Mouse (Mus musculus) adrenal gland, postnatal 25 days (tissue): Measurements from ENCODE around the gene Mymk. TPM values are rescaled to one million over a fixed set of nuclear protein-coding genes. Genes with fewer than 3 reads are reported as not detected.
A peak's percentile ranks its signal among the peaks of the same experiment; 100 is the strongest.

Experiments
- DNase-seq: peaks from one replicate; pipeline ENCODE4 v3.0.0; 2021; ENCODE audit warnings: mixed read lengths
- long read RNA-seq: library from polyadenylated mRNA; stranded (forward); transcript quantifications from one replicate; pipeline ENCODE4 v2.0.0, GENCODE M21; 2021
- total RNA-seq: library from RNA; stranded (reverse); gene quantifications from 2 replicates; pipeline ENCODE4 v1.2.3, GENCODE M21; 2021

Mymk gene
- total RNA-seq, result not detected in 2 replicates
- long read RNA-seq, result 0 reads

DNA sequence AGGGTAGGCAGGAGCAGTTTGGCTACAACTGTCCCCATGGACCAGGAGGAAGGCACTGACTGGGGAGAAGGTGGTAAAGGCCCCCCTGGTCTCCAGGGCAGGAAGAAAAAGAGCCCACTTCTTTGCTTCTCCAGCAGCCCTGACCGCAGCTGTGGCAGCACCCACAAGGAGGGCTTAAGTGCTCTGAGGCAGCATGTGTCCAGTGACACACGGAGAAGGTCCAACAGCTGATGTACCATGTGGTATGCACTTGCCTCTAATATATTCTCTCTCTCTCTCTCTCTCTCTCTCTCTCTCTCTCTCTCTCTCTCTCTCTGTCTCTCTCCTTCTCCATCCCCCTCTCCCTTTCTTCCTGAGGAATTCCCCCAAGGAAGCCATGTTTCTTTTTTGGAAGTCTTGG, at the start of gene Mymk:
TSS of gene Mymk (minus strand) at position 202 of the 400 bp plus-strand sequence.
- no peak for DNase-seq

DNA sequence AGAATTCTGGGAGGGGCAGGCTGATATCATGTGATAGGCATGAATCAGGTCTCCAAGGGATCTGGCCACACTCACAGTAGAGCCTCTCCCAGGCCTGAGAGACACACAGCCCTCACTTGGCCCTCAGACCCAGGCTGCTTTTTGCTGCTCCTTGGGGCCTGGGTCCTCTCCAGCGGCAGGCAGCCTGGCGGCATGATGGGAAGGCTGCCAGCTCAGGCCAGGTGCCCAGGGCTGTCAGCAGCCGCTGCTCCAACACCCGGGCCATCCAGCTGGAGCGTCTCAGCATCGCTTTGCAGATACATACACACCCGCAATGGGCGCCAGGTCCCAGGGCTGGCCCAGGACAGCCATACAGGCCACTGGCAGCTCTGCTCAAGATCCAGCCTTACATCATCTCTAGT, 48.3 kb upstream of the Mymk start:
- DNase-seq, result peak; percentile 23

DNA sequence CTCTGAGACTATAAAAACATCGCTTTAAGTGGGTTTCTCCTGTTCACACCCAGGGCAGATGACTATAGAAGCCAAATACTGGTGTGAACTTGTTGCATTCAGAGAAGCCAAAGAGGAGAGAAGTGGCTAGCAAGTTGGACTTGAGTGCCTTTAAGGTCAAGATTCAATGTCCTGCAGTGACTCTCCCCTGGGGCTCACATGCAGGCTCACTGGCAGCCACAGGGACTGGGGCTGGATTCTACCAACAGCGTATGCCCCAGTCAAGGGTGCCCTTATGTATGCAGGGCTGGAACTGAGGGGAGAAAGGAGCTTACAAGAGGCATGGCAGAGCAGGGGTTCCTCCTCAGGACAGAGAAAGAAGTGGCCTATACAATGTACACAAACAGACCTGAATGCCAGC, 47.8 kb upstream of the Mymk start:
- DNase-seq, result no peak

DNA sequence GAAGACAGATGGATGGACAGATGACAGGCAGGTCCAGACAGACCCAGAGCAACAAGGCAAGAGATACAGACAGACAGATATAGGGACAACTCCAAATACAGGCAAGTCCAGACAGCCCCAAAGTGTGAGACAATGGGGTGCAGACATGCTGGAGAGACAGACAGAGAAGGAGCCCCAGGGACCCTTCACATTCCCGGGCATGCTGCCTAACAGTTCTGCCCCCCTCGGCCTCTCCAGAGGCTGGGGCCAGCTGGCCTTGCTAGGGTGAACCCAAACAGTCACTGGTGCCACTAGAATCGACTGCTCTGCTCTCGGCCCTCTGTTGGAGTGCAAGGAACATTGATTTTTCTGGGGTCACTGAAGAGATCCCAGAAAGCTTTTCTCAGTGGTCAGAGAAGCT, 46.5 kb upstream of the Mymk start:
- DNase-seq, result no peak

DNA sequence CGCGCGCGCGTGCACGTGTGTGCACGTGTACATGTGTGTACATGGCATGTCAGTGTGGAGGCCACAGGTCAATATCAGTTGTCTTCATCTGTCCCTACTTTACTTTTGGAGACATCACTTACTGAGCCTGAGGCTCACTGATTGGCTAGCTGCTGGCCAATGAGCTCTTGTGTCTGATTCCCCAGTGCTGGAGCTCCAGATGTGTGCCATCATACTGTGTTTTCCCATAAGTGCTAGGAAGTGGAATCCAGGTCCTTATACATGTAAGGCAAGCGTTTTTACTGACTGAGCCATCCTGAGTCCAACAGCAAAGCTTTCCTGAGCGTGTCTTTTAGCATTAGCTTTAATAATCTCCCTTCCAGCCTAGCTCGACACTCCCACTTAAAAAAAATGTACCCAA, 42.2 kb upstream of the Mymk start:
- DNase-seq, result no peak

DNA sequence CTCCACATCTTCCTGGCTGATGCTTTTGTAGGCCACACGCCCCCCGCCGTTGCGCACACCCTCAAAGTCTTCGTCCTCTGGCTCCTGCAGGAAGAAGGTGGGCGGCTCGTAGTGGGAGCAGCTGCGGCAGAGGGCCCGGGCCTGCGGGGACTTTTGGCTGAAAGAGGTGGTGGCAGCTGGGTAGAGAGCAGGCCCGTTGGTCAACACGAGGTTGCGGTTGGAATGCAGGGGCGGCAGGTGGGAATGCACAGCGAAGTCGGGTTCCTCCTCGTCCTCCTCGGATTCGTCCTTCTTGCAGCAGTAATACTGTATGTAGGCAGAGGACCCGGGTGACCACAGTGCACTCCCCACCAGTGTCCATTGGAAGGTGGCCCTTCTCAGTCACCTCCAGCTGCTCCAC, 40.6 kb upstream of the Mymk start:
- DNase-seq, result no peak

DNA sequence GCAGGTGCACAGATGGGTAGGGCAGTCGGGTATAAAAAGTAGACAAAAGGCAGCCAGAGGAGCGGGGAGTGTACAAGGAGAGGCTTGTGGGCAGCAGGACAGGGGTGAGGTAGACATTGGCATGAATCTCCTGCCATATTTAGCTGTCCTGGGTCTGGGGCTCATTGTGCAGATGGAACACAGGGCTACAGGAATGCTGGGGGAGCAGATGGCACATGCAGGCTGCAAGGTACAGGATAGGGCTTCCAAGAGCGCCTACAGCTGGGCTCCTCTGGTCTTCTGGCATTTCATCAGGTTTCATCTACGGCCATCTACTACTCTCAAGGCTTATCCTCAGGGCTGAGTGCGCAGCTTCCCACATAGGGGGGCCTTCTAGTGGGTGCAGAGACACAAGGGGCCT, 37.1 kb upstream of the Mymk start:
- no peak for DNase-seq

DNA sequence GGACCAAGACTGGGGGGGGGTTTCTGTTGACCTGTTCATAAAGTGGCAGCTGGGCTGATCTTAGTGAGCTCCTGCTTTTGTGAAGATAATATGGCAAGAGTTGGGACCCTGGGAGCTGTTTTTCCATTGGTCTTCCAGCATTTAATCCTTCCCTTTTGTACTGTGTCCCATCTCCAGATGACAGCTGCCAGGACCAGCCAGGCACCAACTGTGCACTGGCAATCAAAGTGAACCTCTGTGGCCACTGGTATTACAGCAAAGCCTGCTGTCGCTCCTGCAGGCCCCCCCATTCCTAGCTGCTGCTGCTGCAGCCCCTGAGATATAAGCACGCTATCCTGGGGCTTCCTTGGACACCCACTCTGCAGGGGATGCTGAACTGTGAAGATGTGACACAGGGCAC, 36.2 kb upstream of the Mymk start:
- no peak for DNase-seq

DNA sequence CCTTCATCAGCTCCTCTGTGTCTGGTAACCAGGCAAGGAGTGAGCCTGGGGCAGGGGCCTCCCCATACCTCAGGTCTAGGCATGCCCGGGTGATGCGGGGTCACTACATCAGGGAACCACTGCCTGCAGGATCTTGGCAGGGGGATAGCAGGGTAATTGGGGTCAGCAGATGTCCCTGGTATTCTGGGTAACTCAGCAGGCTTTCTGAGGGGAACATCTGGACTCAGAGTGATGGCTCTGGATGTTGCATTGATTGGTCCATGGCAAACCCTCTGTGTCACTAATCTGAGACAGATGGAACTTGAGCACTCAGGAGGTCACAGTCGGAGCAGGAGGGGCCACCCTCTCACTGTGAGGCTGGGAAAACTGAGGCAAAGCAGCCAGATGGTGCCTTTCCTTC, 34.8 kb upstream of the Mymk start:
- DNase-seq, result no peak

DNA sequence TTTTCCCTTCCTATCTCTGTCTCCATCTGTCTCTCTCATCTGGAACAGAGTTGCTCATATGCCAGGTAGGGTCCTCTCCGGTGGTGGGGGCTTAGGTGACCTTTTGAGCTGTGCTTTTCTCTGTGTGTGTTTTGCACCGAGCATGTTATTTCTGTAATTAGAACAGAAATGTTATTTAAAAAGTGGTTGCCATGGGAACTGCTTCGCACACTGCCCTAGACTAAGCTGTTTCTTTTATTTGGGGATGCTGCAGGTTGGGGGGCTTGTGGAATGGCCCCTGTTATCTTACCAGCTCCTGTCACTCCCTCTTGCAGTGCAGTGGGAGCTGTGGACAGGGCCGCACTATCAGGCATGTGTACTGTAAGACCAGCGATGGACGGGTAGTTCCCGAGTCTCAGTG, 31.6 kb upstream of the Mymk start:
- DNase-seq, result no peak

DNA sequence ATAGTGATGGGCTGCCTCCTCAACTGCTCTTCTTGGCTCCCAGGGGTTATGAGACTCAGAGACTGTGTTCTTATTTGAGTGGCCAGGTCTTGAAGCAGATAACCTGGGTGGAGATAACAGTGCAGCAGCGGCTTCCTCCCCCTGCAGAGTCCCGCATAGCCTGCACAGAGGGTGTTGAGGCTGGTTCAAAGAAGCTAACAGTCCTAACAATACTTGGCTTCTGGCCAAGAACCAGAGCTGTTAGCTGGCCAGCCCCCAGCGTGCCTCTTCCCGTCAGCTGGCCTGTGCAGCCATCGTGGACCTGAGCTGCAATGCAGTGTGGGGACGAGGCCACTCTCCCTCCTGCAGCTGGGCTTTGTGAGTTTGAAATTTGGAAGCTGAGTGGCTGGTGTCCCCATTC, 25.8 kb upstream of the Mymk start:
- DNase-seq, result no peak

DNA sequence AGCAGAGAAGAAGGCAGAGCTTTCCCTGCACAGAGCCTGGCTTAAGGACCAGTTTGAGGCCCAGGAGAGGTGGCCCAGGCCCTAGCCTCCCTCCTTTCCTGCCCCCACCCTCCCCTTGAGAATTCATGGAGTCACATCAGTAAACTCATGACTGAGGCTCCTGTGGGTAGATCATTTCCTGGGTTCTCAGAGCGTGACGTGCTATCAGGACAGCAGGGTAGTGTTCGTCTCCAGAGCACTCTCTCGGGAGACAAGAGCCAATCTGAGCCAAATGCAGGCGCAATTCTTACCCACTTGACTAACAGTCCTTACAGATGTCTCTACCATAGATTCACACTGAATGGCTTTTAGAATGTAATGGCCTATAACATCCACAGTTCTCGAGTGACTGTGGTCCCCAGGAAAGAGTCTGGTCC, 25.3 kb upstream of the Mymk start:
- no peak for DNase-seq

DNA sequence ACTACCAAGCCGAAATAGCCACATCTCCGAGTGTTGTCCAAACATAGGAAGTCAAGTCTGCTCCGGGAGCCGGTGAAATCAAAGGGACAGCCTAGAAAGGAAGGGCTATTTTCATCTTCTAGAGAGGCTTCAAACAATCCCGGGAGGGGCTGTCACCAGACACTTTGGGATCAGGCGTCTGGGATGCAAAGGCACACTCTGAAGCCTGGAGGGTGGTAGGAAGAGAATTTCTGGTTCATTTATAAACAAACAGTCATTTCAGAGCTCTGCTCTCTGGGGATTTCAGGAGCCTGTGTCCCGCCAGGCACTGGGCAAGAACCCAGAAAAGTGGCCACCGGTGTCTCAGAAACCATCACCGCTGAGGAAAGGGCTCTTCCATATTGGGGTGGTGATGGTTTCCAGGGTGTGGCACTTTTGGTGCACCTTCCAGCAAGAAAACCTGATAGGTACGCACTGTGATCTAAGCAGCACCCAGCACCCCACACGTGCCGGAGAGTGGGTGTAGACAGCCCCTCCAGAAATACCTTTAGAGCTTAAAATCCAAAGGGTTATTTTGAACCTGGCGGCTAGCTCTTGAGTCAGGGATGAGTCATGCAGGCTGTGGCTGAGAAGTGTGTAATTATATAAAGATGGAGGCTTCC, 24.5 kb upstream of the Mymk start:
- DNase-seq, result no peak

DNA sequence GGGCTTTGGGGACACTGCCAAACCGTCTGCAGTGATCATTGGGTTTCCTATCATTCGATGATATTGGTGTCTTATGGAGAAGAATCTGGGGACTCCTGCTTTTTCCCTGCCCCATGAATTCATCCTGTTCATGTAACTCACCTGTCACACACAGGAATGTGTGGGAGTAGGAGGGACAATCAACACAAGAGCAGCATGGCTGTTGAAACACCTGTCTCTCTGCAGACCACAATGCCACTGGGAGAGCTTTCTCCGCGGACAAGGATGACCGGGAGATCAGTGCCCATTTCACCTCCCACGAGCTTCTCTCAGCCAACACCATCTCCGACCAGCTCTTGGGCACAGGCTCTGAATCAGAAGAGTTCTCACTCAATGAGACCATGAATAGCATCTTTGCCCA, 23.2 kb upstream of the Mymk start:
- no peak for DNase-seq

DNA sequence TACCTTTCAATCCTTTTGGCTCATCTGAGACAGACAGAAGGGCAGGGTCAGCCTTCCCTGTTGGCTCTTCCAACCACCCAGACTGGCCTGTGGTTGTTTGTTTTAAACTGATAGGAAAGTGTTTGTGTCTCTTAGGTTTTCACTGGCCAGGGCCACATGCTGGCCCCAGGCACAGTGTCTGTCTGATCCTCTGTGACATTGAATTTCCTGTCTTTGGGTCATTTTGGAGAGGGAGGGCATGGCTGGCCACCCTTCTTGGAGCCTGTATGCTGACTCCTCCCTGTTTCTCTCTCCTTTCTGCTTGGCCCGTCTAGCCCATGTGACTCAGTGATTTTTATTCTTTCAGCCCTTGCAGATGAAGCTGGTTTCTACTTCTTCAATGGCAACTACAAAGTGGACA, 17.3 kb upstream of the Mymk start:
- DNase-seq, result no peak

DNA sequence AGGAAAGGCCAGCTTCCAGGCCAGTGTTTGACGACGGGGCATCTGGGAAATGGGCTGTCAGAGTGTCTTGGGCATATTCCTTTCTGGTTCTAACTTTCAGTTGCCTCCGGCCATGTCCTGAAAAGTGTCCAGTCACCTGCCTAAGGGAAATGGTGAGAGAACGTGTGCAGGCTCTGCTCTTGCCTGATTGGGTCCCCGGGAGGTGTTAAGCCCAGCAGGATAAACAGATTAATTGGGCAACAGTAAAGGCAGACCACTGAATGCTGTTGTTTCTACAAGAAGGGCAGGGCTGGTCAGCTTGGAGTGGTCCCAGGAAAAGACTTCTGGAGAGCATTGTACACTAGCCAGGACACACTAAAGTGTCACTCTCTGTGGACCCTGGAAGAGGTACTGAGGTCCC, 16.7 kb upstream of the Mymk start:
- no peak for DNase-seq

DNA sequence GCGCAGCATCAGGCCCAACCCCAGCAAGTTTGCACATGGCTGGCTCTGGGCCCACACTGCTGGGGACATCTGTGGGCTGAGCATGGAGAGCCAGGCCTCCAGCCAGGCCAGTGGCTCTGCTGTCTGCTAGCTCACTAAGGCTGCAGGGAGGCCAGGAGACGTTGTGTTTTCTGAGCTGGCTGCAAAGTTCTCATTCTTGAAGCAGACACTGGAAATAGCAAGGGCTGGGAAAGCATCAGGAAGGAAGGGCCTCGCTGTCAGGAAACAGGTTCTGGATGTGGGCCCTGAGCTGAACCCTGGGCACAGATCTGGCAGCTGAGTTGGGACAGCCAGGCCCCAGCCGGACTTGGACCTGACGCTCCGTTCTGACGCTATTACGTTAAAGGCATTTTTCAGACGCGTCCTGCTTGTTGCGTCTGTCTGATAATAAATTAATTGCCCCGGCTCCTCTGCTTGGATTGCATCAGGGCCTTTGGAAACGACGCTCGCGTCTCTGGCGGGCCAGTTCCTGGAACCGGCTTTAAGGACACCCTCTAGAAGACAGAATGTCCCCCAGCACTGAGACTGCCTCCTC, 16.2 kb upstream of the Mymk start:
- peak; percentile 60 for DNase-seq

DNA sequence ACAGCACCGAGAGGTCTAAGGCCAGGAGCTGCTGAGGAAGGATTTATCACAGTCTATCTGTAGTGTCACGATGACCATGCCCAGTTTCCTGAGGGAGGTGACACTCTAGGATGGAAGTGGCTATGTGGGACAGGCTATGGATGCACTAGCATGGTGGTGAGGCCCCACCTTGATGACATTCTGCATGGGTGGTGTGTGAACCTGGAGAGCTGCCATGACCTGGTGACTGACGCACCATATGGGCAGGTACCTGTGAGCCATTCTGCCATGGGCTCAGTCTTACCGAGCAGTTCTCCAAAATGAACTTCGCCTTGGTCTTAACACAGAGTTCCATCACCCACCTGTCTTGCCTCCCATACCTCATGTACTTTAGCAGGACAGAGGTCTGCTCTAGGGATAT, 15.6 kb upstream of the Mymk start:
- no peak for DNase-seq

DNA sequence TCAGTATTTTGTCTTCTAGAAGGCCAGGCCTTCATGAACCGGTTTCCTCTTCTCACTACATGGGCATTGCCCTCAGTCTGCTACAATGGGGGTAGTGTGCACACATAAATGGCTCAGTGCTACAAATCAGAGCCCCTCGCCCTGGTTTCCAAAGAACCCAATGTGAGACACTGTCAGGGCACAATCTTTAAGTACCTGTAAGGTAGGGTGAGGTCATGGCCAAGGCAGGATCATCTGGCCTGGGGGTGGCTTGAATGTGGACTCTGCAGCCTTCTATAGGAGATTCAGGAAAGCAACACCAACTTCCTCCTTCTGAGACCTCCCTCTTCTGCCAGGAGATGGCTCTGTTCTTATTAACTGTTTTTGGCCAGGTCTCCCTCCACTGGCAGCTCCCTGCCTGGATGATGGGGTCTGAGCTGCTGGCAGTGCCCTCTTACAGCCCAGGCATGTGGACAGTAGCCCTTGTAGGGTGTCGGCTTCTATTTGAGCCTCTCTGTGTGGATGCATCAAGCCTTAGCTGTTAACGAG, 14.6 kb upstream of the Mymk start:
- DNase-seq, result no peak

DNA sequence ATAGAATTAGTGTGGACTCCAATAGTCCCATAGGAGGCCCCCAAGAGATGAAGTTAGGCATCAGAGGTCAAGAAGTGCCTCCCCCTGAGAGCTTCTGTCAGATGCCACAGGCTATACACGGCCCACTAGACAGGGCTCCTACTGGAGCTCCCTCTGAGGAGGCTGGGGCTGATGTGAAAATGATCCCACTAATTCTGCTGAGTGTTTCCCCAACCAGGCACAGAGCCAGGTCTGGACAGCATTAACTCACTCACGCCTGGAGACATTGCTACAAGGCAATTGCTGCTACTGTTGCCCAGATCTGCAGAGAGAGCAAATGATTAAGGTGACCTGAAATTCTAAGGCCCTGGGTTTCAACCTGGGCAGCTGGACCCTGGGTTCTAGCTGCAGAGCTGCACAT, 13.8 kb upstream of the Mymk start:
- DNase-seq, result no peak

DNA sequence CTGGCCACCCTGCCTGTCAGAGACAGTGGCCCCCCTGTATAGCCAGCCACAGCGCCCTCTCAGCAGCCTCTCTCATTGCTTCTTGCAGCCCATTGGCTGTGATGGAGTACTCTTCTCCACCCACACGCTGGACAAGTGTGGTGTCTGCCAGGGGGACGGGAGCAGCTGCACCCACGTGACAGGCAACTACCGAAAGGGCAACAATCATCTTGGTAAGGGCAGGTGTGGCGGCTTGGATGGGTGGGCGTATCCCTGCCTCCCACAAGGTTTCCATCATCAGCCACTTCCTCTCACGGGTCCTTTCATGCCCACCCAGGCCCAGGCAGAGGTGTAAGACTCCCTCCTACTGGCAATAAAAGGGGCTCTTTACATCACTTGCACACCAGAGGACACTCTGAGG, 13.0 kb upstream of the Mymk start:
- no peak for DNase-seq

DNA sequence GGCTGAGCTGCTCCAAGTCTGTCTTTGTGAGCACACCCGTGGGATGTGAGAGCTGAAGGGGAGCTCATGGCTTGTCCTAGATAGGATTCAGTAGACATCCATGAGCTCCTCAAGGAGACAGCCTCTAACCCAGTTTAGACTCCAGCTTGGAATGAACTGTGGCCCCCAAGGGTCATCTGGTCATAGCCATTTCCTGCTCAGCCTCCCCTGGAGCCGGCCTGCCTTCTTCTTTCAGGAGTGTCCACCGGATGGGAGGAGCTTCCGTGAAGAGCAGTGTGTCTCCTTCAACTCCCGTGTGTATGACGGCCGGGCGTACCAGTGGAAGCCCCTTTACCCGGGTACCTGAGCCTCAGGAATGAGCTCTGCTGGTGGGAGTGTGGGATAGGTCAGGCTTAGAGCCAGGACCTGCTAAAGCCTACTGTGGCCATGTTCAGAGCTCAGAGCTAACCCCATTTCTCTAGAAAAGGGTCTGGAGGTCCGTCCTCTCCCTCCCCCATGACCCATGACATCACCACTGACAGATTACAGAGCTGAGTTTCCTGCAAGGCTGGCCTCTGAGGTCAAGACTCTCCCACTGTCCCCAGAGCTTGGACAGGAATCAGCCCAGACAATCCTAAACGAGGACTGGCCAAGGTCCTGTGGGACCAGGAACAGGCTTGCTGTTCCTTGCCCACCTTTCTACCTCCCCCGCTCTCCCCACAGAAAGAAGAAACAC, 11.9 kb upstream of the Mymk start:
- DNase-seq, result peak; percentile 30

DNA sequence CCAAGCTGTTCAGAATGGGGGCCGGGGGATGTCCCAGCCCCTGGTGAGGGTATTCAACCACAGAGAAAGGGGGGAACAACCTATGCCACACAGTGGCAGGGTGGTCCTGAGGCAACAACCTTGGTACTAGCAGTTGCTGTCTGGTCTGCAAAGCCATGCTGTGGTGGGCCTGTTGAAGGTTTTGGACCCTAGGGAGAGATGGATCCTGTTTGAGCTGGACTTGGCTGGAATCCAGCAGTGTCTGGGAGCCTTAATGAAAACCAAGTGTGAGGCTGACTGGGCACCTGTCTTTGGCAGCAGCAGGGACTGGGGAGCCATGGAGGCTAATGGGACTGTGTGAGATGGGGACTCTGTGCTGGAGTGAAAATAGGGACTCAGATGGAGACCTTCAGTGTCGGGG, 7.7 kb upstream of the Mymk start:
- DNase-seq, result no peak

DNA sequence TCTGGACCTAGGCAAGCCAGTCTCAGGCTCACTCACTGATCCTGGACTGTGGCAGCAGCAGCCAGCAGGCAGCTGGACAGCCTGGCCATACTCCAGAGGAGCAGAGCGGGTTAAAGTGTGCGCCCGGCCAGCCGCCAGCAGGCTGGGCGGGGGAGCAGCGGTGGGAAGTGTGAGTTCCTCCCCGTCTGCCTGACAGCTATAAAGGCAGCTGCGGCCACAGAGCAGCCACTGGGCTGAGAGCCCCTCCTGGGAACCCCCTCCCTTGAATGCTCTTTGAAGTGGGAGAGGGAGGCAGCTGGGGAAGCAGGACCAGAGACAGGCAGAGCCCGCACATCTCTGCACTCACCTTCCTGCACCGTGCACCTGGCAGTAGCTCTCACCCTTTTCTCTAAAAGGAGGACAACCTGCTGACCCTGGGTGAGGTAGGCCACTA, 7.2 kb upstream of the Mymk start, which contains the start of gene Adamtsl2:
TSS of gene Adamtsl2 (plus strand) at position 228 of the 433 bp plus-strand sequence.
- peak; percentile 66 for DNase-seq
